Mouse (Mus musculus) adrenal gland, postnatal 10 days (tissue): Measurements from ENCODE around the gene Fbxo44. TPM values are rescaled to one million over a fixed set of nuclear protein-coding genes. Genes with fewer than 3 reads are reported as not detected.
A peak's percentile ranks its signal among the peaks of the same experiment; 100 is the strongest.
"Not testable (repeated sequence)": the region's sequence is repeated elsewhere in the genome, so short reads cannot be mapped to it uniquely, and the experiment has no call there.

Source experiments
- DNase-seq: peaks from one replicate; pipeline ENCODE4 v3.0.0; 2021; ENCODE audit warnings: mixed read lengths
- long read RNA-seq, 2 experiments: library from polyadenylated mRNA; stranded (forward); transcript quantifications; one replicate each; pipeline ENCODE4 v2.0.0; 2021
- total RNA-seq, 2 experiments: library from RNA; stranded (reverse); gene quantifications; 2 replicates each; pipeline ENCODE4 v1.2.3; 2021

Fbxo44 gene
- 1 to 10 TPM; 7.1 to 7.2 TPM for total RNA-seq
- long read RNA-seq, experiment 1, transcript Fbxo44-201 (6 exons, 1,829 nt): major isoform, 5 of 12 reads
- long read RNA-seq, experiment 1, partial matches to known transcripts: 1 of 12 reads
- long read RNA-seq, experiment 1, other reads (novel, unspliced or antisense): 3 of 12 reads
- long read RNA-seq, experiment 2, partial matches to known transcripts: 0 of 3 reads
- long read RNA-seq, experiment 2, other reads (novel, unspliced or antisense): 0 of 3 reads

DNA sequence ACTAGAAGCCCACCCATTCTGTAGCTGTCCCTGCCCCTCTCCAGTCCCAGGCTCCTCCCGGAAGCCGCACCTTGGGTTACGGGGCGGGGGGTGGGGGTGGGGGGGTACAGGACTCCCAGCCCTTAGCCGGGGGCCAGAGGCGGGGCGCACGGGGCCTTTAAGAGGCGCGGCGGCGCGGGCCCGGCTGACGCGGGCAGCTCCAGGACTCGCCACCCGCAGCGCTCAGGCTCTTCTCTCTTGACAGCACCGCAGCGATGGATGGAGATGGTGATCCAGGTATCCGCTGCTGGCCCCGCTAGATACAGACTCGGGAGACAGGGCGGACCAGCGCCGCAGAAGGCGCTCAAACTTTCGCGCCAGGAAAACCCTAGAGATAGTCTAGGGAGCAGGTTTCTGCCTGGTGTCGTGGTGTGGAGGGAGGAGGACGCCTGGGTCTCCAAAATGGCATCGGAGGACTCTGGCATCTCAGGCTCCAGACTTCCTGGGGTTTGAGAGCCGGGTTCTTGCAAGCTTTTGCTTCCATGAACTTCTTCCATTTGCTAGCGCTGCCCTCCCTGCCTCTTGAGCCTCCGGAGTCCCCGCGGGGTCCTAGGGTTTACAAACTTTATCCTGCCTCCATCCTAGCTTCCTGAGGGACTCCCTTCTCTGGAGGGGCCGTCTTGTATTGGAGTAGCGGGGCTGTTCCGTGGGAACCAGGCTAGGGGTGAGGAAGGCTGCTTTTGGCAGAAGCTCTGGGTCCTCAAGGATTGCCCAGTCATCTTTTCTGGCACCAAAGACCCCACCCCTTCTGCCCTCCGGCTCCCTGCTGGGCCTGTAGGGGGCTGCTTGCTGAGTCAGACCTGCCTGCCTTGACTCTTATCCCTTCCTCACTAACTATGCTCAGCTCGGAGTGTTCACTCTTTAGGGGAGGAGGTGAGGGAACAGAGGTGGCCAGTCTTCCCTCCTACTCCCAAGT lies at the start of gene Fbxo44, which contains the start of gene Fbxo2:
Fbxo44 (minus strand) TSS at position 47 of the 955 bp plus-strand sequence.
Fbxo2 (plus strand) TSS at position 186 of the 955 bp plus-strand sequence.
- peak; percentile 46 for DNase-seq

DNA sequence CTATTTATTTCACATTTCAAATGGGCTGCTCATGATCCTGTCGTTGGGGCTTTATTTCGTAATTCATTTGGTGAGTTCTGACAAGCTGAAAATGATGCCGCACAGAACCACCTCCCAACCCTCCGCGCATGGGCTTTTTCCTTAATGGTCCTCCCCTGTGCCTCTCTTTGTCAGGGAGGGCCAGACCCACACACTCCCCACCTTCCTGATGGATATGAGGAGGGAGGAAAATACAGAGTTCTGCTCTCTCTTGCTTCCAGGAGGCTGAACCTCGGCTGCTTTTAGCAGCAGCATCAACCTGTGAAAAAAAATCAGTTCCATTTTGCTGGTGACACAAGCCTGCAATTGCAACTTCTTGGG lies 44.6 kb upstream of the Fbxo44 start:
- no peak for DNase-seq

DNA sequence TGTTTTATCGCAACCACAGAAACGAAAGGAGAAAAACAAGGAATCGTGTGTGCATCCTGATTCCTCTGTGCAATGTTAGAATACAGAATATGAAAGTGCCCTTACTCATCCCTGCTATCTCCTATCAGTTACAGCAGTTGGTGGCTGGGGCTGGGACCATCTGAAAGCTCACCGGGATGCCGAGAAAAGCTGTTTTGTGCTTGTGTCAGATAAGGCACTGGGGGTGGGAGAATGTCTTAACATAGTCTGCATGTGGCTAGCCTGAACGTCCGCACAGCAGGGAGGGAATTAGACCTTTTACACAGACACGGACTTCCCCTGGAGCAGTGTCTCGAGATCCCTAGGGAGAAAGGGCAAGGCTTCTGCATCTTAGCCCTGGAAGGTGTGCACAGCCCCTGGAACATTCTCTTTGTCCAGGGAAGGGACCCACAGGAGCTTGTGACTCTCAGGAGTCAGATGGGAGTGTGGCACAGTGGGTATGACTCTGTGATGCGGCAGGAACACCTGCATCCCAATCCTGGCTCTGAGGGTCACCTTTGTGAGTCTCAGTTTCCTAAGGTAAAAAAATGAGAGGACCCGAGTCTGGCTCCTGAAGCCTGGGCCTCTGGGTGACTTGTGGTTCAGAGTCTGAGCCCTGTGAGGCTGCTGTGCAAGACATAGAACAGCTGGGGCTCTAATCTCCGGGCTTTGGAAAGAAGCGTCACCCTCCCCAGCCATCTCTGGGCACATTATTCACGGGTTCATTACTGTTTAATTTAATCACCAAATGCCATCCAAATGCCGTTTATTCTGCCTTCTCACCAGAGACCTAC lies 44.0 kb upstream of the Fbxo44 start:
- DNase-seq: no peak

DNA sequence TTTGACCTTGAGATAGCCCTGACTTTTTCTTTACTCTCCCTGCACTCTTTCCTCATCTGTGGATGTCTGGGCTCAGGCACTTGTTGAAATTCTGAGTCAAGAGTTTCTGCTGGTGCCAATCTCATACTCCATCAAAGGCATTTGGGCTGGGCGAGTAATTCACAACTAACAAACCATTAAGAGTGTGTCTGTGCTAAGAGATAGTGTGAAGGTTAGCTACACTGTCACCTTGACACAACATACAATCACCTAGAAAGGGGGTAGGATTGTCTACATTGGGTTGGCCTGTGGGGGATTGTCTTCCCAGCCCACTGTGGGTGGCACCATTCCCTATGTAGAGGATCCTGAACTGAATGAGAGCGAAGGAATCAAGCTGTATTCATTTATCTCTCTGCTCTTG lies 43.3 kb upstream of the Fbxo44 start:
- DNase-seq: no peak

DNA sequence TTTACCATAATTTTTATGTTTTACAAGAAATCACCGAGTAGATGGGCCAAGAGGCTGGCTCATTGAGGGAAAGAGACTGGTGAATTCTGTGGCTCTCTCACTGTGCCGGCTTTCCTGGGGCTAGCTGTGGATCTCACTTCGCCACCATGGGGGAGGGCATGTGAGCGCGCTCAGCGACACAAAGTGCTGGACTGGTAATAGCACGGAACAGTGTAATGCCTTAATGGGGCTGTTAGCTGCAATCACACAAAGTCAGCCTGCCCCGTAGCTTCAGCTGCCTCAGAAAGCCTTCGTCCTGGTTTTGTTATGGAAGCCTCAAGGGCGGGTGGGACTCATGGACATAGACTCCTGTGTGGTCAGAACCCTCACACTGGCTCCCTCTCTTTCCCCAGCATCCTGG lies 38.4 kb upstream of the Fbxo44 start:
- no peak for DNase-seq

- no peak for DNase-seq
Observed at GRCm38 (mm10) chr4:148194400-148194799, 34.1 kb upstream of the Fbxo44 start.

GRCm38 (mm10) chr4:148192707-148193245 lies 32.5 kb upstream of the Fbxo44 start:
- DNase-seq: no peak

- DNase-seq: not testable (repeated sequence)
Observed at GRCm38 (mm10) chr4:148188767-148189166, 28.5 kb upstream of the Fbxo44 start.

GRCm38 (mm10) chr4:148185819-148186218 lies 25.5 kb upstream of the Fbxo44 start:
- DNase-seq: no peak

GRCm38 (mm10) chr4:148184564-148184963 lies 24.3 kb upstream of the Fbxo44 start:
- no peak for DNase-seq

DNA sequence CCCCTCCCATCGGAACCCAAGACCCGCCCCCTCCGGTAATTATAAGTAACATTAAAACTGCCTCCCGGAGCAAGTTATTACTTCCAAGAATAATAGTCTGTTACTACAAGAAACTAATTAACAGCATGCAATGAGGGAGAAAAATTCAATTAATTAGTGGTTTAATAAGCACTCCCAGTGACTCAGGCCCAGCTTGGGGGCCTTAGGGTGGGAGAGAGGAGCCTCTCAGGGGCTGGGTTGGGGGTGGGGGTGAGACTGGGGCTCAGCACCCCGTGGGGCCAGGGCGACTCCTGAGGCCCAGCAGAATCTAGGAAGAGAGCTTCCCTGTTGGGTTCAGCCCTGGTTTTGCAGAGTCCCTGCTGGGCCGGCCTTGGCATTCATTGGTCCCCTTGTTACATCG lies 22.1 kb upstream of the Fbxo44 start:
- no peak for DNase-seq

- no peak for DNase-seq
Observed at GRCm38 (mm10) chr4:148181483-148181882, 21.2 kb upstream of the Fbxo44 start.

DNA sequence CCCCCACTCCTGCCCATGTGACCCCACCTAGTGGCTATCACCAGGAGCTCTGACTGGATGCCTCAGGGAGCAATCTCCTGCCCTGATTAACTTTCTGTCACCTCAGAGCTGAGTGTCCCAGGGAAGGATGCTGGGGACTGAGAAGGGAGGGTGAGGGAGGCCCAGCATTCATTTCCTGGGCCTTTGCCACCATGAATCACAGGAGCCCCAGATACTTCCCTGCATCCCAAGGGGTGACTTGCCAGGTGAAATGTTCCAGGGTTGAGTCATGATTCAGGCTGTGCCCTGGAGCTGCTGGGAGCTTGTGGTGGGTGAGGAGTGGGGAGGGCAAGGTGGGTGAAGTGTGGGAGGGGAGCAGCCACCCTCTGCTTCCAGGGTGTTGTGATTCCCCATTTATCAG lies 17.4 kb upstream of the Fbxo44 start:
- DNase-seq: no peak

GRCm38 (mm10) chr4:148176603-148177002 lies 16.3 kb upstream of the Fbxo44 start:
- not testable (repeated sequence) for DNase-seq

GRCm38 (mm10) chr4:148174495-148174862 lies 14.2 kb upstream of the Fbxo44 start:
- no peak for DNase-seq

GRCm38 (mm10) chr4:148173811-148174494 lies 13.7 kb upstream of the Fbxo44 start:
- DNase-seq: no peak

GRCm38 (mm10) chr4:148171261-148171660 lies 11.0 kb upstream of the Fbxo44 start:
- DNase-seq: no peak

GRCm38 (mm10) chr4:148170842-148171241 lies 10.6 kb upstream of the Fbxo44 start:
- peak; percentile 63 for DNase-seq

DNA sequence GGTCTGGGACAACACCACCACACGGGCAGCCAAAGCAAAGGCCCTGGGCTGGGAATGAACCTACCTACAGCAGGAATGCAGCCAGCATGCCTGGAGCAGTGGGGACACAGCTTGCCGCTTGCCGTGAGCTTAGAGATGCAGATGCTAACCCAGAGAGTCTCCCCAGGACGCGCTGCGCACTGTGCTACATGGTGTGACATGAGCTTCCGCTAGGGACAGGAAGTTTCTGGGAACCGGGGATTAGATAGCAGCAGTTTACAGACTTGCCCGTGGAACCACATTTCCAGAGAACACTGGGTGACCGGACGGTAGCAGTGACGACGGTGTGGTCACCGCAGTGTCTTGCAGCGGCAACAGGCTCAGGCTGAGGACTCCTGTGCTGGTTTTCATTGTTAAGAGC lies 9.3 kb upstream of the Fbxo44 start:
- DNase-seq: no peak

- peak; percentile 71 for DNase-seq
Observed at GRCm38 (mm10) chr4:148168287-148168686, 8.0 kb upstream of the Fbxo44 start.

GRCm38 (mm10) chr4:148166986-148167385 lies 6.7 kb upstream of the Fbxo44 start:
- DNase-seq: peak; percentile 79

- DNase-seq: no peak
Observed at GRCm38 (mm10) chr4:148166431-148166830, 6.1 kb upstream of the Fbxo44 start.
